Mouse (Mus musculus): Measurements from ENCODE around the gene Srms.

Srms gene

DNA sequence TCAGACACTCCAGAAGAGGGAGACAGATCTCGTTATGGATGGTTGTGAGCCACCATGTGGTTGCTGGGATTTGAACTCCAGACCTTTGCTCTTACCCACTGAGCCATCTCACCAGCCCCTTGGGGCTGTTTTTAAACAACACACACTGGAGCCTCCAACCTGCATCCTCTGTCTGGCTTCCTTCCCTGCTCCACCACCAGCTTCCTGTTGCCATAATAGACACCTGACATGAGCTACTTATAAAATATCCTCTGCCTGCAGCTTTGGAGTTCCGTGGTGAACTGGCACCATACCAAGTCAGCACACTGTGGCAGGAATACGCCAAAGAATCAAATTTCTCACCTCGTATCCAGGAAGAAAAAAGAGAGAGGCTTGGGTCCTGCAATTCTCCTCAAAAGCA, 52.2 kb downstream of the Srms start:
- DNase-seq, result no peak

GRCm38 (mm10) chr2:181159771-181160170, 53.2 kb downstream of the Srms start:
- DNase-seq, result no peak

DNA sequence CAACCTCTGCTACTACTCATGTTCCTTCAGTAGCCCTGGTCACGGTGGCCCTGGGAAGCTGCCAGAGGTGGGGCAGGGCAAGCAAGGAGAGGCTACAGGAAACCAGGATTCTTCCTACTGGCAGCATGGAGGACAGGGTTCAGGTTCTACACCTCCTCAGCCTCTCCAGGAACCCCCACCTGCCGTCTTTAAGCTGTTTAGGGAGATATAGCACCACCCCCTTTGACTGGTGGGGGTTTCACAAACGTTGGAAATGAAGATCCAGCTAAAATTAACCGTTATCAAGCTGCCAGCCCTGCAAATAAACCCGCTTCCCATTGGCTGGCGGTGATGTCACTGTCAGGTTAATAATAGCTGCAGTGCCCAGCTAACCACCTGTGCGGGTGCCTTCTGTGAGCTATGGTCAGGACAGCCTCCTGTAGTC, 53.9 kb downstream of the Srms start:
- no peak for DNase-seq

- DNase-seq, result no peak
These were observed 54.5 kb downstream of the Srms start for GRCm38 (mm10) chr2:181158471-181158870.

DNA sequence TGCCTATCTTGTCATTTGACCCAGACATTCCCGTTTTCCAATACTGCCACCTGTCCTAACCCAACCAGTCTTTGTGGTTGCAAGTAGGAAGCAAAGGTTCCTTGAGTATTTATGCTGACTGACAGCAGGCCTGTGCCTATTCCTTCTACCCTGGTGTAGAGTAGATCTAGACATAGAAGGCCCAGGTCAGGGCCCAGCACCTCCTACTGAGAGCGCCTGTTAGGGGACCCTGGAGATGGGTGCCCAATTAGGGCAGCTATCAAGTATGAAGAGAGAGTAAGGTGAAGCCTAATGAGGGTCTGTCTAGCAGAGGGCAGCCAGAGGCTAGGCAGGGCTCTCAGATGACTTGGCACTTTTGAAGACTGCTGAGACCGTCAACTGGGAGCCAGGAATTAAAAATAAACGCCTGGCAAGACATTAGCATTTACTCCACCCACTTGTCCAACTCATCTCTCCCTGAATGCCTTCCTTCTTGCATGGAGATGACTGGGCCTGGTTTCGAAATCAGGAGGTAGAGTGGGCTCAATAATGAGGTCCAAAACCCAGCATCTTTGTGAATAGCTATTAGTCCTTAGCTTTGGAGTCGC, 55.2 kb downstream of the Srms start:
- DNase-seq, result no peak

DNA sequence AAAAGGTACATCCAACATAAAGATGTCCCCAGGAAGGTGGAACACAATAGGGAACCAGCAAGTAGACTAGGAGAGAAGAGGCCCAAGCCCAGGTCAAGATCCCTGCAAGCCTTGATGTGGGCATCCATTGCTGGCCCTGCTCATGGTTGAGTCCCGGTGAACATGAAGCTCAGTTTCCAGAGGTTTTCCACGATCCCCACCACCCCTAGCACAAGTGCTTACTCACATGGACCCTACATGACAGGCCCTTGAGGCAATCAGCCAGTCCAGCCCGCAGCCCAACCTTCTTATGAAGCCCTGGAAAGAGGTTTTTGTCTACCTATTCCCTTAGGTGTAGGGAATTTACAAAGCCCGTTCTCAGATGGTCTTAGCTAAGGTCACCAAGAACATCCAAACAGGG, 55.8 kb downstream of the Srms start:
- DNase-seq, result no peak

GRCm38 (mm10) chr2:181156248-181157121, 56.5 kb downstream of the Srms start, which contains the start of gene Eef1a2:
Eef1a2 (minus strand) TSS chr2:181157014.
- DNase-seq, result no peak

GRCm38 (mm10) chr2:181155801-181156200, 57.2 kb downstream of the Srms start:
- DNase-seq, result no peak

Measured in B cell, adult 2 months (primary cell).